Mouse (Mus musculus): ENCODE measurements around the gene Arpc5l. TPM values are rescaled to one million over a fixed set of nuclear protein-coding genes. Genes with fewer than 3 reads are reported as not detected.

The Arpc5l gene
- polyA plus RNA-seq, 2 experiments, result 61.7 to 116 TPM

DNA sequence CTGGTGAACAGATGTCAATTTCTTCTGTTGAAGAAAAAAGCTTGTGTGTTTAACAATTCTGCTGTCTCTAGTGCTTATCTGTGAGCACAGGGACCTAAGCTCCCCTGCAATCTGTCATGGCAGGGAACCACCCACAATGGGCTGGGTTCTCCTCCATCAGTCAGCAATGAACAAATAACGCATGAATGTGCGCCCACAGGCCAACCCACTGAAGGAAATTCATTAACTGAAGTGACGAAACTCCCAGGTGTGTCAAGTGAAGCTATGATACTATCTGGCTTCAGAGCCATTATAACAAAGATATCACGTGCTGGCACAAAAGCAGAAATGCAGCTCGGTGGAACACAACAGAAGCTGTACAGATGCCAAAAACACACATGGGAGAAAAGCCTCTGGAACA is 35.1 kb upstream of the Arpc5l start:
- 78% methylated on average over 5 of the region's 5 CpGs for WGBS
- Histone ChIP-seq H3K4me1 (ENCODE audit: control insufficient read depth, insufficient read depth, low read length) (no peaks in the 10 kb centered on the region), H3K36me3 (ENCODE audit: control insufficient read depth, insufficient read depth, low read length) (no peaks in the 10 kb centered on the region), H3K4me3 (replicated peaks; ENCODE audit: low read length) (no peak overlapping the region), H3K9me3 (ENCODE audit: control insufficient read depth, low read length) (no peaks in the 10 kb centered on the region), H3K9ac (ENCODE audit: low read depth, low read length, severe bottlenecking) (no peak overlapping the region), H3K27ac (replicated peaks; ENCODE audit: low read depth, low read length) (no peak overlapping the region), H3K27me3 (ENCODE audit: control insufficient read depth, insufficient read depth, low read length) (no peaks in the 10 kb centered on the region), H3K4me2 (replicated peaks; ENCODE audit: low read depth, low read length, severe bottlenecking) (no peak overlapping the region)
- no peak for DNase-seq (ENCODE audit: low spot score)
- ATAC-seq (ENCODE audit: low FRiP score, low read depth), result no peak
- TF ChIP-seq POLR2A (IDR thresholded peaks at IDR 0.05; ENCODE audit: borderline replicate concordance, extremely low read depth, insufficient read depth, insufficient read length), result no peak

DNA sequence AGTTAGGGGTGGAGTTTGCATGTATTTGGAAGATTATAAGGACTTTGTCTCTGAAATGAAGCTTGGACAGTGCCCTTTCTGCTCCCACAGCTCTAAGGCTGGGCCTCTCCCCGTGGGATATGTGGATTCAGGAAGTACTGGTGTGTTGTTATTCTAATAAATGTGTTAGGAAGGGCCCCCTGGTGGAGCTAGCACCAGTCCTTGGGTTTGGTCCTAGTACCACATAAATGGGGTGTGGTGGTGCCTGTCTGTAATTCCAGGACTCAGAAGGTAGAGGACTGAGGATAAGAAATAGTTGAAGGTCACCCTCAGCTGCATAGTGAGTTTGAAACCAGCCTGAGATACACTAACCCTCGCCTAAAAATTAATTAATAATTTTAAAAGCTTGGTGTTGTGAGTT is 31.9 kb upstream of the Arpc5l start:
- 37% methylated on average over 2 of the region's 2 CpGs for WGBS
- no peaks in the 10 kb centered on the region for H3K36me3 ChIP-seq (ENCODE audit: control insufficient read depth, insufficient read depth, low read length)
- no peaks in the 10 kb centered on the region for H3K9me3 ChIP-seq (ENCODE audit: control insufficient read depth, low read length)
- no peak overlapping the region for H3K4me2 ChIP-seq (replicated peaks; ENCODE audit: low read depth, low read length, severe bottlenecking)
- no peak for ATAC-seq (ENCODE audit: low FRiP score, low read depth)
- H3K27me3 ChIP-seq (ENCODE audit: control insufficient read depth, insufficient read depth, low read length), result no peaks in the 10 kb centered on the region
- no peak for TF ChIP-seq POLR2A (IDR thresholded peaks at IDR 0.05; ENCODE audit: borderline replicate concordance, extremely low read depth, insufficient read depth, insufficient read length)
- H3K9ac ChIP-seq (ENCODE audit: low read depth, low read length, severe bottlenecking), result no peak overlapping the region
- H3K27ac ChIP-seq (replicated peaks; ENCODE audit: low read depth, low read length), result no peak overlapping the region
- H3K4me1 ChIP-seq (ENCODE audit: control insufficient read depth, insufficient read depth, low read length), result no peaks in the 10 kb centered on the region
- DNase-seq (ENCODE audit: low spot score), result no peak
- H3K4me3 ChIP-seq (replicated peaks; ENCODE audit: low read length), result no peak overlapping the region

DNA sequence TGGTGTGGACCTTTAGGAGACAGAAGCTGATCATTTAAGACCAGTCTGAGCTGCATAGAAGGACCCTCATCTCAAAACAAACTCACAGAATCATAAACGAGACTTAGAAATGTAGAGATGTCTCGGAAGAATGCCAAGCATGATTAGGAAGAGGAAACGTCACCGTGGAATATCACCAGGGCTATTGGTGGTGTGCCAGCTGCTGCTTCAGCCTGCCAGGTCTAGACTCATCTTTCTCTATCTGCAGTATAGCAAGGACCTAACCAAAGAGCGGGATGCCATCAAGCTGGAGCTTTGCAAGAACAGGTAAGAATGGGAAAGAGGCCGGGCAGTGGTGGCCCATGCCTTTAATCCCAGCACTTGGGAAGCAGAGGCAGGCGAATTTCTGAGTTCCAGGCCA is 31.4 kb upstream of the Arpc5l start:
- no peak for TF ChIP-seq POLR2A (IDR thresholded peaks at IDR 0.05; ENCODE audit: borderline replicate concordance, extremely low read depth, insufficient read depth, insufficient read length)
- H3K27ac ChIP-seq (replicated peaks; ENCODE audit: low read depth, low read length), result no peak overlapping the region
- H3K9me3 ChIP-seq (ENCODE audit: control insufficient read depth, low read length), result no peaks in the 10 kb centered on the region
- H3K9ac ChIP-seq (ENCODE audit: low read depth, low read length, severe bottlenecking), result no peak overlapping the region
- H3K36me3 ChIP-seq (ENCODE audit: control insufficient read depth, insufficient read depth, low read length), result no peaks in the 10 kb centered on the region
- no peak for DNase-seq (ENCODE audit: low spot score)
- H3K4me2 ChIP-seq (replicated peaks; ENCODE audit: low read depth, low read length, severe bottlenecking), result no peak overlapping the region
- H3K4me3 ChIP-seq (replicated peaks; ENCODE audit: low read length), result no peak overlapping the region
- no peaks in the 10 kb centered on the region for H3K4me1 ChIP-seq (ENCODE audit: control insufficient read depth, insufficient read depth, low read length)
- no peaks in the 10 kb centered on the region for H3K27me3 ChIP-seq (ENCODE audit: control insufficient read depth, insufficient read depth, low read length)
- ATAC-seq (ENCODE audit: low FRiP score, low read depth), result no peak
- WGBS, result 74% methylated on average over 7 of the region's 7 CpGs

DNA sequence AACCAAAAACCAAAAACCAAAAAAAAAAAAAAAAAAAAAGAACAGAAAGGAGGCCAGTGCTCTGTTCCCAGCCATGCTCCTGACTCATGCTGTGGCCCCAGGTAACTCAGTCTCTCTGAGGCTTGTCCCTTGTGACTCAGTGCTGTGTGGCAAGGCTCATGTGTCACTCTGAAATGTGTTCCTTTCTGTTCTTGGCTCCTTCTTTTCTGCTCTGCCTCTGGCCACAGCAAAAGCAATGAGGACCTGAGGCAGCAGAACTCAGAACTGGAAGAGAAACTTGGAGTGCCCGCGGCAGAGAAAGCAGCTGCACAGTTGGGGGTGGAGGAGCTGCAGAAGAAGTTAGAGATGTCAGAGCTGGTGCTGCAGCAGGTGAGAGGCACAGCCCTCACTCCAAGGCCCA is 31.0 kb upstream of the Arpc5l start:
- ATAC-seq (ENCODE audit: low FRiP score, low read depth) (no peak), DNase-seq (ENCODE audit: low spot score) (no peak)
- no peaks in the 10 kb centered on the region for H3K4me1 ChIP-seq (ENCODE audit: control insufficient read depth, insufficient read depth, low read length)
- H3K4me3 ChIP-seq (replicated peaks; ENCODE audit: low read length), result no peak overlapping the region
- no peak overlapping the region for H3K9ac ChIP-seq (ENCODE audit: low read depth, low read length, severe bottlenecking)
- no peaks in the 10 kb centered on the region for H3K36me3 ChIP-seq (ENCODE audit: control insufficient read depth, insufficient read depth, low read length)
- H3K27ac ChIP-seq (replicated peaks; ENCODE audit: low read depth, low read length), result no peak overlapping the region
- no peak for TF ChIP-seq POLR2A (IDR thresholded peaks at IDR 0.05; ENCODE audit: borderline replicate concordance, extremely low read depth, insufficient read depth, insufficient read length)
- H3K27me3 ChIP-seq (ENCODE audit: control insufficient read depth, insufficient read depth, low read length), result no peaks in the 10 kb centered on the region
- 32% methylated on average over 2 of the region's 2 CpGs for WGBS
- H3K4me2 ChIP-seq (replicated peaks; ENCODE audit: low read depth, low read length, severe bottlenecking), result no peak overlapping the region
- H3K9me3 ChIP-seq (ENCODE audit: control insufficient read depth, low read length), result no peaks in the 10 kb centered on the region

DNA sequence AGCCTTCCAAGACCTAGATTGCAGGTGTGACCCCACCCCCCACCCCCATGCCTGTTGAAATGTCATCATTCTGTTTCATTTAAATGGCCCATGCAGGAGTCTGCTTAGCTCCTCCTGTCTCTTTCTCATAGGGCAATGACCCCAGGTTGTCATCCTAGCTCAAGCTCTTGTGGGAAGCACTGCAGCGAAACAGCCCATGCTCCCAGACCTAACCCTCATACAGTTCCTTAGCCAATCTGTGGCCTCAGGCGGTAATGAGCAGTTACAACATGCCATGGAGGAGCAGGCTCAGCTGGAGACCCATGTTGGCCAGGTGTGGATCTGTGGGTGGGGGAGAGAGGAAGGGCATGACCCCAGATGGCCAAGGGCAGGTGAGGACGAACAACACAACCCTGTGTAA is 30.0 kb upstream of the Arpc5l start:
- H3K4me1 ChIP-seq (ENCODE audit: control insufficient read depth, insufficient read depth, low read length), result no peaks in the 10 kb centered on the region
- no peaks in the 10 kb centered on the region for H3K9me3 ChIP-seq (ENCODE audit: control insufficient read depth, low read length)
- ATAC-seq (ENCODE audit: low FRiP score, low read depth) (no peak), DNase-seq (ENCODE audit: low spot score) (no peak)
- no peak overlapping the region for H3K9ac ChIP-seq (ENCODE audit: low read depth, low read length, severe bottlenecking)
- no peak for TF ChIP-seq POLR2A (IDR thresholded peaks at IDR 0.05; ENCODE audit: borderline replicate concordance, extremely low read depth, insufficient read depth, insufficient read length)
- WGBS, result 56% methylated on average over 3 of the region's 3 CpGs
- H3K4me2 ChIP-seq (replicated peaks; ENCODE audit: low read depth, low read length, severe bottlenecking), result no peak overlapping the region
- H3K27me3 ChIP-seq (ENCODE audit: control insufficient read depth, insufficient read depth, low read length), result no peaks in the 10 kb centered on the region
- H3K36me3 ChIP-seq (ENCODE audit: control insufficient read depth, insufficient read depth, low read length), result no peaks in the 10 kb centered on the region
- H3K4me3 ChIP-seq (replicated peaks; ENCODE audit: low read length), result no peak overlapping the region
- no peak overlapping the region for H3K27ac ChIP-seq (replicated peaks; ENCODE audit: low read depth, low read length)

Data from limb, embryonic 14.5 days (tissue).